Mouse (Mus musculus): ENCODE measurements around the gene Rab25. TPM values are rescaled to one million over a fixed set of nuclear protein-coding genes. Genes with fewer than 3 reads are reported as not detected.

Gene Rab25
- total RNA-seq, 2 experiments from 2014 or later: not detected

Small RNA genes within 50 kb of the gene (microRNA-seq; reads per million reads assigned to microRNA genes)
- gene Mir1905 (ENCODE audit: borderline number of aligned reads in 2 of 2): 0 reads per million in 2 experiments

Other genes with a start within 250 kb of the Rab25 start
- gene Glmp, start 223.3 kb downstream of the Rab25 start, total RNA-seq (2021): 10 to 100 TPM; 87.9 to 88.4 TPM
- 1 to 10 TPM; 1.1 to 2.1 TPM for gene Tmem79, start 212.2 kb downstream of the Rab25 start, total RNA-seq (2021)
- gene Smg5, start 212.0 kb downstream of the Rab25 start, total RNA-seq (2021): 10 to 100 TPM; 38.7 to 42.7 TPM
- 1 to 10 TPM in 1 of 2 experiments, under 1 TPM in 1; 0.46 to 1.2 TPM for gene Paqr6, start 183.7 kb downstream of the Rab25 start, total RNA-seq (2021)
- not detected for gene Bglap3, start 175.6 kb downstream of the Rab25 start, total RNA-seq (2021)
- not detected for gene Bglap2, start 169.6 kb downstream of the Rab25 start, total RNA-seq (2021)
- gene Bglap, start 163.8 kb downstream of the Rab25 start, total RNA-seq (2021): not detected
- gene Pmf1, start 138.0 kb downstream of the Rab25 start, total RNA-seq (2021): 10 to 100 TPM; 14.5 to 18.3 TPM
- gene Slc25a44, start 123.2 kb downstream of the Rab25 start, total RNA-seq (2021): 10 to 100 TPM; 11.6 to 15.6 TPM
- gene Sema4a, start 87.1 kb downstream of the Rab25 start, total RNA-seq (2021): 1 to 10 TPM; 3.1 to 3.6 TPM
- gene Lmna, start 38.3 kb downstream of the Rab25 start, total RNA-seq (2021): 100 to 1,000 TPM; 121 to 130 TPM
- gene Mex3a, start 15.9 kb downstream of the Rab25 start, total RNA-seq (2021): under 1 TPM; 0.22 to 0.58 TPM
- gene Lamtor2, start 4.8 kb upstream of the Rab25 start, total RNA-seq (2021): 10 to 100 TPM; 94.6 to 99.1 TPM
- 10 to 100 TPM; 65.0 to 75.6 TPM for gene Ubqln4, start 5.5 kb upstream of the Rab25 start, total RNA-seq (2021)
- 10 to 100 TPM; 70.7 to 73.8 TPM for gene Ssr2, start 27.6 kb upstream of the Rab25 start, total RNA-seq (2021)
- 10 to 100 TPM; 42.2 to 51.1 TPM for gene Arhgef2, start 57.7 kb upstream of the Rab25 start, total RNA-seq (2021)
- gene Rxfp4, start 104.8 kb upstream of the Rab25 start, total RNA-seq (2021): under 1 TPM in 1 of 2 experiments, not detected in 1; 0.22 TPM
- 10 to 100 TPM; 27.4 to 30.8 TPM for gene Khdc4, start 137.5 kb upstream of the Rab25 start, total RNA-seq (2021)
- gene Rit1, start 168.5 kb upstream of the Rab25 start, total RNA-seq (2021): 10 to 100 TPM; 91.0 to 99.6 TPM
- 1 to 10 TPM; 6.2 to 7.0 TPM for gene Syt11, start 226.9 kb upstream of the Rab25 start, total RNA-seq (2021)

Data from heart, postnatal 36 days (tissue).